Mouse (Mus musculus) stomach, postnatal 0 days (tissue): ENCODE results near the gene Frmpd4. TPM values are rescaled to one million over a fixed set of nuclear protein-coding genes. Genes with fewer than 3 reads are reported as not detected.

Experiments
- ATAC-seq: fragments of 200-750 bp; cut with Nextera tagmentation; 2 replicates; pipeline ENCODE4 v1.8.0; 2017; ENCODE audit not compliant: low FRiP score, low TSS enrichment
- DNase-seq: peaks from one replicate; pipeline ENCODE4 v3.0.0-alpha.2; 2016; ENCODE audit warnings: low spot score
- H3K27ac ChIP-seq: fragments of 300-500 bp; sonication (generic); replicated peaks from 2 replicates; pipeline ENCODE4 v1.5.1; 2014; ENCODE audit warnings: mild to moderate bottlenecking, control low read depth
- H3K27me3 ChIP-seq: fragments of 300-500 bp; sonication (generic); 2 replicates; pipeline ENCODE4 v1.6.1; 2014; ENCODE audit warnings: low read length; ENCODE audit not compliant: control insufficient read depth, insufficient read depth
- H3K36me3 ChIP-seq: fragments of 300-500 bp; sonication (generic); 2 replicates; pipeline ENCODE4 v1.6.1; 2014; ENCODE audit warnings: low read length, mixed read lengths; ENCODE audit not compliant: control insufficient read depth, insufficient read depth
- H3K4me1 ChIP-seq: fragments of 300-500 bp; sonication (generic); replicated peaks from 2 replicates; pipeline ENCODE4 v1.6.1; 2014; ENCODE audit warnings: antibody characterized with exemption; ENCODE audit not compliant: control insufficient read depth, insufficient read depth
- H3K4me2 ChIP-seq: fragments of 300-500 bp; sonication (generic); replicated peaks from 2 replicates; pipeline ENCODE4 v1.6.1; 2014; ENCODE audit warnings: low read depth, mild to moderate bottlenecking, control low read depth, moderate library complexity
- H3K4me3 ChIP-seq: fragments of 300-500 bp; sonication (generic); 2 replicates; pipeline ENCODE4 v1.5.1; 2014; ENCODE audit warnings: low read depth, low read length, control low read depth
- H3K9ac ChIP-seq: fragments of 300-500 bp; sonication (generic); 2 replicates; pipeline ENCODE4 v1.6.1; 2014; ENCODE audit warnings: mild to moderate bottlenecking, low read length, control low read depth, mixed read lengths
- H3K9me3 ChIP-seq: fragments of 300-500 bp; sonication (generic); 2 replicates; pipeline ENCODE4 v1.6.1; 2016; ENCODE audit warnings: low read length; ENCODE audit not compliant: control insufficient read depth
- CTCF ChIP-seq: IDR thresholded peaks from 2 replicates; pipeline ENCODE4 v1.5.1; 2016; ENCODE audit warnings: antibody characterized with exemption, low read depth, mild to moderate bottlenecking, moderate library complexity
- EP300 ChIP-seq: optimal IDR thresholded peaks from 2 replicates; pipeline ENCODE3; 2016; ENCODE audit warnings: antibody characterized with exemption
- WGBS: fragments of 180-500 bp; shearing (Covaris S2); extraction: QIAGEN DNeasy Blood & Tissue Kit; methylation state at CpG from one replicate; pipeline ENCODE4 v1.1.7; 2014; 5-methylcytosine and 5-hydroxymethylcytosine counted together
- polyA plus RNA-seq: library from polyadenylated mRNA; unstranded; fragments of >200 nt; fragmentation: Nextera tagmentation; extraction: Ambion mirVana; gene quantifications from 2 replicates; pipeline ENCODE4 v1.2.1, GENCODE M21; 2015

Gene Frmpd4
- polyA plus RNA-seq, 1 experiment from 2014 or later: 0.07 TPM

GRCm38 (mm10) chrX:168455233-168455632 is 121.8 kb downstream of the Frmpd4 start:
- DNase-seq (no peak), ATAC-seq (no peak)
- Histone ChIP-seq H3K4me3 (no peak overlapping the region), H3K9ac (no peak overlapping the region), H3K27ac (no peak overlapping the region), H3K27me3 (no peaks in the 10 kb centered on the region), H3K36me3 (no peaks in the 10 kb centered on the region), H3K4me1 (no peaks in the 10 kb centered on the region), H3K9me3 (no peaks in the 10 kb centered on the region), H3K4me2 (no peak overlapping the region)
- TF ChIP-seq EP300 (no peak), CTCF (no peak)
- WGBS: no CpG with 5 or more reads among the region's 2 CpGs

GRCm38 (mm10) chrX:168431206-168431605 is 145.8 kb downstream of the Frmpd4 start:
- Histone ChIP-seq H3K4me2 (no peak overlapping the region), H3K4me1 (no peaks in the 10 kb centered on the region), H3K4me3 (no peak overlapping the region), H3K36me3 (no peaks in the 10 kb centered on the region), H3K27ac (no peak overlapping the region), H3K9me3 (no peaks in the 10 kb centered on the region), H3K27me3 (no peaks in the 10 kb centered on the region), H3K9ac (no peak overlapping the region)
- ATAC-seq: no peak
- no peak for TF ChIP-seq EP300
- no peak for TF ChIP-seq CTCF
- WGBS: 45% methylated on average over 1 of the region's 1 CpGs
- no peak for DNase-seq

DNA sequence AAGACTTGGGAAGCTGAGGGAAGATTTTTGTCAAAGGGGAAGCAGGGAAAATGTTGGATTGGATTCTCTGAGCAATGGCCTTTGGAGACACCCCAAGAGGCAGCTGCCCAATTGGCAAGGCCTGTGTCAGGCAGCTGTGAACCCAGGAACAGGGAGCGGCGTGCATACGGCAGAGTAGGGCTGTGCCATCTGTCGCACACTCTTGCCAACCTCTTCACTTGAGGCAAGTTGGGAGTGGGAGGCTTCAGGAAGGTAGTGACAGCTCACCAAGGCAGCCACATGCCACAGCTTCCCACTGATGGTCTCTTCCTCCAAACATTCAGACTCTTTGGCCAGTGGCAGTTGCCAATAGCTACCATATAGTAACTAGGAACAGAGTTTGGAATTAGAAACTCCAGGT is 147.2 kb downstream of the Frmpd4 start:
- H3K9ac ChIP-seq: no peak overlapping the region
- no peak overlapping the region for H3K4me2 ChIP-seq
- TF ChIP-seq CTCF: no peak
- no peak for TF ChIP-seq EP300
- H3K27ac ChIP-seq: no peak overlapping the region
- H3K4me1 ChIP-seq: no peaks in the 10 kb centered on the region
- H3K9me3 ChIP-seq: no peaks in the 10 kb centered on the region
- 83% methylated on average over 4 of the region's 4 CpGs for WGBS
- H3K4me3 ChIP-seq: no peak overlapping the region
- no peaks in the 10 kb centered on the region for H3K27me3 ChIP-seq
- DNase-seq: no peak
- no peaks in the 10 kb centered on the region for H3K36me3 ChIP-seq
- no peak for ATAC-seq

DNA sequence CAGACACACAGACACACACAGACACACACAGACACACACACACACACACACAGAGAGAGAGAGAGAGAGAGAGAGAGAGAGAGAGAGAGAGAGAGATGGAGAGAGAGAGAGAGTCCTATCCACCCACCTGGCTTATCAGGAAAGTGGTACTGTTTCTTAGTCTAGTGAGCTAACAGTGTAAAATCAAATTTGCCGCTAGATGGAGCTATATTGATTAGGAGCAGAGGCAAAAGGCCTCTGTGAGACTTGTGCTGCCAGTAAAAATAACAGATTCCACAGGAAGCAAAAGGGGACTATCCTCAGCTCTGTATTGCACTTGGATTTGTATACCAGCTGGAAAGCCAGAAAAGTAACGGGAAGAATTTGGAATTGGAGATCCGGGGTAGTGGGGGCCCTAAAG is 161.6 kb downstream of the Frmpd4 start:
- Histone ChIP-seq H3K27me3 (no peaks in the 10 kb centered on the region), H3K4me1 (no peaks in the 10 kb centered on the region), H3K9ac (no peak overlapping the region), H3K9me3 (no peaks in the 10 kb centered on the region), H3K4me2 (no peak overlapping the region), H3K36me3 (no peaks in the 10 kb centered on the region), H3K27ac (no peak overlapping the region), H3K4me3 (no peak overlapping the region)
- 25% methylated on average over 3 of the region's 3 CpGs for WGBS
- ATAC-seq (no peak), DNase-seq (no peak)
- no peak for TF ChIP-seq EP300
- TF ChIP-seq CTCF: peak; percentile 60

GRCm38 (mm10) chrX:168403512-168403911 is 173.5 kb downstream of the Frmpd4 start:
- Histone ChIP-seq H3K27ac (no peak overlapping the region), H3K27me3 (no peaks in the 10 kb centered on the region), H3K9ac (no peak overlapping the region), H3K4me1 (no peaks in the 10 kb centered on the region), H3K9me3 (no peaks in the 10 kb centered on the region), H3K4me3 (no peak overlapping the region), H3K4me2 (no peak overlapping the region), H3K36me3 (no peaks in the 10 kb centered on the region)
- WGBS: 95% methylated on average over 2 of the region's 2 CpGs
- DNase-seq (no peak), ATAC-seq (no peak)
- TF ChIP-seq EP300 (no peak), CTCF (no peak)

- Histone ChIP-seq H3K9me3 (no peaks in the 10 kb centered on the region), H3K9ac (no peak overlapping the region), H3K4me1 (no peaks in the 10 kb centered on the region), H3K27me3 (no peaks in the 10 kb centered on the region), H3K4me2 (no peak overlapping the region), H3K36me3 (no peaks in the 10 kb centered on the region), H3K4me3 (no peak overlapping the region), H3K27ac (no peak overlapping the region)
- ATAC-seq: no peak
- TF ChIP-seq EP300 (no peak), CTCF (no peak)
- DNase-seq: no peak
- WGBS: 83% methylated on average over 2 of the region's 2 CpGs
Observed at GRCm38 (mm10) chrX:168350431-168350830, 226.6 kb downstream of the Frmpd4 start.
